8 mouse cellular contexts compared by ENCODE assay signal in the genomic region with DNA sequence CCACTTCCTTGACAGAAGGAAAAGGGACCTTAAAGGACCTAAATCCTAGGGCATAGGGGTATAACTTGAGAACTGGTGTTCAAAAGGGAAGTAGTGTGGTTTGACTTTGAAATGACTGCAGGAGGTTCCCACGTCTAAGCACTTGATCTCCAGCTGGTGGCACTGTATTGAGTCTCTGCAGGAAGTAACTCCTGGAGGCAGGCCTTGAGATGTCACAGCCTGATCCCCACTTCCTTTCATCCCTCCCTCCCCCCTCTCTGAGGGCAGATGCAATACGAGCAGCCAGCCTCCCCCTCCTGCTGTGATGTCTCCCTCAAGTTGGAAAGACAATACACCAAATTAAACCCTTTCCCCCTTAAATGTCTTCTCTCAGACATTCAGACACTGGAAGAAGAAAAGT. TPM values are rescaled to one million over a fixed set of nuclear protein-coding genes. Genes with fewer than 3 reads are reported as not detected.
DNase-seq lines count a peak whose midpoint lies in the region; ATAC-seq and TF ChIP-seq lines count a peak whose summit lies in the region.

No protein-coding gene starts in this region.

- H3K9me3 ChIP-seq in intestine, embryonic 16.5 days (ENCODE audit: control insufficient read depth, low read length), result no peaks in the 10 kb centered on the region
- no peaks in the 10 kb centered on the region for H3K9me3 ChIP-seq in lung, embryonic 14.5 days (ENCODE audit: low read depth, low read length)
- H3K9me3 ChIP-seq in stomach, embryonic 16.5 days (replicated peaks; ENCODE audit: control insufficient read depth, low read length), result no peaks in the 10 kb centered on the region

- H3K4me2 ChIP-seq in intestine, embryonic 16.5 days (ENCODE audit: low read depth, low read length), result 0 out of 2 replicates have a peak overlapping the region, but pooled peaks have one; percentile 3
- H3K4me2 ChIP-seq in lung, embryonic 14.5 days, result no peak overlapping the region
- H3K4me2 ChIP-seq in stomach, embryonic 16.5 days (ENCODE audit: low read depth, low read length), result no peak overlapping the region

- H3K9ac ChIP-seq in intestine, embryonic 16.5 days (ENCODE audit: low read depth, low read length), result no peak overlapping the region
- H3K9ac ChIP-seq in lung, embryonic 14.5 days, result no peak overlapping the region
- H3K9ac ChIP-seq in stomach, embryonic 16.5 days (ENCODE audit: low read length), result no peak overlapping the region

- no peaks in the 10 kb centered on the region for H3K36me3 ChIP-seq in intestine, embryonic 16.5 days (ENCODE audit: control insufficient read depth, insufficient read depth, low read length)
- H3K36me3 ChIP-seq in lung, embryonic 14.5 days (ENCODE audit: insufficient read depth), result no peaks in the 10 kb centered on the region
- no peaks in the 10 kb centered on the region for H3K36me3 ChIP-seq in stomach, embryonic 16.5 days (ENCODE audit: control insufficient read depth, insufficient read depth, low read length)

- peak; percentile 39 for TF ChIP-seq CTCF in lung, embryonic 14.5 days (IDR thresholded peaks at IDR 0.05; ENCODE audit: low read depth)

- peak; percentile 16 for DNase-seq in layer of hippocampus, adult 9-10 months (ENCODE audit: low spot score)
- DNase-seq in layer of hippocampus, adult 8-10 months (ENCODE audit: low spot score in 2 of 2), result no peak
- DNase-seq in brain, adult 2 months (ENCODE audit: low read depth, low spot score), result peak; percentile 70
- peak; percentile 64 for DNase-seq in lung, embryonic 14.5 days
- no peak for DNase-seq in gastrocnemius, postnatal 14 days
- DNase-seq in left cerebral cortex, postnatal 4 days, result no peak

- peaks cover 6% of the 10 kb centered on the region for H3K4me1 ChIP-seq in intestine, embryonic 16.5 days (ENCODE audit: control insufficient read depth, insufficient read depth, low read length)
- no peaks in the 10 kb centered on the region for H3K4me1 ChIP-seq in lung, embryonic 14.5 days (ENCODE audit: insufficient read depth)
- H3K4me1 ChIP-seq in stomach, embryonic 16.5 days (ENCODE audit: control insufficient read depth, insufficient read depth, low read length), result no peaks in the 10 kb centered on the region

- H3K4me3 ChIP-seq in intestine, embryonic 16.5 days (ENCODE audit: low read length), result no peak overlapping the region
- no peak overlapping the region for H3K4me3 ChIP-seq in lung, embryonic 14.5 days (ENCODE audit: low read depth, low read length)
- no peak overlapping the region for H3K4me3 ChIP-seq in stomach, embryonic 16.5 days (replicated peaks; ENCODE audit: low read length)

- WGBS in intestine, embryonic 16.5 days, result 9% methylated on average over 2 of the region's 2 CpGs
- 20% methylated on average over 2 of the region's 2 CpGs for whole genome bisulfite sequencing in lung, embryonic 14.5 days
- WGBS in stomach, embryonic 16.5 days, result 21% methylated on average over 2 of the region's 2 CpGs

- ATAC-seq in intestine, embryonic 16.5 days, result peak; percentile 72
- peak; percentile 82 for ATAC-seq in lung, embryonic 14.5 days (ENCODE audit: insufficient read depth)
- peak; percentile 65 for ATAC-seq in stomach, embryonic 16.5 days (ENCODE audit: insufficient read depth, low FRiP score)

- H3K27me3 ChIP-seq in intestine, embryonic 16.5 days (replicated peaks; ENCODE audit: control insufficient read depth, insufficient read depth, low read length), result no peaks in the 10 kb centered on the region
- no peaks in the 10 kb centered on the region for H3K27me3 ChIP-seq in lung, embryonic 14.5 days (ENCODE audit: insufficient read depth, low read length)
- H3K27me3 ChIP-seq in stomach, embryonic 16.5 days (ENCODE audit: control insufficient read depth, insufficient read depth, low read length), result no peaks in the 10 kb centered on the region

- peak overlapping the region; percentile 73 for H3K27ac ChIP-seq in intestine, embryonic 16.5 days (ENCODE audit: low read length)
- peak overlapping the region; percentile 40; the same call in 1 of the 2 replicates for H3K27ac ChIP-seq in lung, embryonic 14.5 days (ENCODE audit: low read depth)
- peak overlapping the region; percentile 37; the same call in 1 of the 2 replicates for H3K27ac ChIP-seq in stomach, embryonic 16.5 days (ENCODE audit: low read length)

- intact Hi-C loops in gastrocnemius, postnatal 14 days (cut with DNase I; ENCODE audit: low total_unique reads), result no loop called here
- intact Hi-C loops in left cerebral cortex, postnatal 4 days (cut with DNase I), result loop anchor here (5.0 kb wide), 1 partner anchor 793 kb away; no protein-coding TSS in a partner anchor

RNA-seq across cellular contexts. Expression of a gene that starts 14.6 kb away (rescaled TPM):
- total RNA-seq in layer of hippocampus, adult 8-10 months (2022), result 100 to 1,000 TPM in 2 of 4 experiments, 10 to 100 TPM in 2; 88.0 to 114 (median 98.7) TPM
- polyA plus RNA-seq in intestine, embryonic 16.5 days (2015; fragmentation: Nextera tagmentation; extraction: Ambion mirVana), result 19.8 and 20.1 TPM in 2 replicates
- 25.3 and 26.7 TPM in 2 replicates for polyA plus RNA-seq in lung, embryonic 14.5 days (2014; fragmentation: Nextera tagmentation; extraction: Ambion mirVana)
- polyA plus RNA-seq in stomach, embryonic 16.5 days (2015; fragmentation: Nextera tagmentation; extraction: Ambion mirVana), result 23.5 and 24.1 TPM in 2 replicates
- 10 to 100 TPM; 12.1 to 12.6 TPM for total RNA-seq in gastrocnemius, postnatal 14 days (2021)
- 10 to 100 TPM; 82.9 to 84.7 TPM for total RNA-seq in left cerebral cortex, postnatal 4 days (2021)

RNA-seq across cellular contexts. Expression of a gene that starts 52.5 kb away (rescaled TPM):
- total RNA-seq in layer of hippocampus, adult 8-10 months (2022), result 100 to 1,000 TPM; 158 to 203 (median 174) TPM
- 12.6 and 16.4 TPM in 2 replicates for polyA plus RNA-seq in intestine, embryonic 16.5 days (2015; fragmentation: Nextera tagmentation; extraction: Ambion mirVana)
- 22.6 and 23.3 TPM in 2 replicates for polyA plus RNA-seq in lung, embryonic 14.5 days (2014; fragmentation: Nextera tagmentation; extraction: Ambion mirVana)
- polyA plus RNA-seq in stomach, embryonic 16.5 days (2015; fragmentation: Nextera tagmentation; extraction: Ambion mirVana), result 16.1 and 16.3 TPM in 2 replicates
- total RNA-seq in gastrocnemius, postnatal 14 days (2021), result 10 to 100 TPM; 14.3 to 14.6 TPM
- 100 to 1,000 TPM; 127 to 129 TPM for total RNA-seq in left cerebral cortex, postnatal 4 days (2021)

Comparison
In these comparisons a context has a peak if more than half of its experiments do, and no peak if none do; other contexts are left out.
1. DNase-seq: peak in layer of hippocampus, adult 9-10 months (single experiment), brain, adult 2 months (single experiment) and lung, embryonic 14.5 days (single experiment); none in layer of hippocampus, adult 8-10 months (0 of 2), gastrocnemius, postnatal 14 days (single experiment) and left cerebral cortex, postnatal 4 days (single experiment).
2. RNA of a gene that starts 14.6 kb away (total RNA-seq): 88.0 to 114 TPM in layer of hippocampus, adult 8-10 months and 82.9 to 84.7 TPM in left cerebral cortex, postnatal 4 days; 12.1 to 12.6 TPM in gastrocnemius, postnatal 14 days; every median in the first group is over 4 times any median in the second.
3. RNA of a gene that starts 52.5 kb away (total RNA-seq): 158 to 203 TPM in layer of hippocampus, adult 8-10 months and 127 to 129 TPM in left cerebral cortex, postnatal 4 days; 14.3 to 14.6 TPM in gastrocnemius, postnatal 14 days; every median in the first group is over 4 times any median in the second.
4. Peak in every context shown above with its lines, with median percentiles within 50 percentile points of each other: ATAC-seq and H3K27ac ChIP-seq.